Mouse (Mus musculus) MEL (cell line): Measurements from ENCODE around the gene Arhgap35. TPM values are rescaled to one million over a fixed set of nuclear protein-coding genes. Genes with fewer than 3 reads are reported as not detected.

Experiments
- DNase-seq: peaks from one replicate; pipeline ENCODE4 v3.0.0; 2011; ENCODE audit warnings: low read depth, low spot score
- H3K27ac ChIP-seq: 2 replicates; pipeline ENCODE4 v1.5.1; 2012; ENCODE audit warnings: low read depth, mild to moderate bottlenecking, control low read depth, low read length, moderate library complexity; ENCODE audit not compliant: control insufficient read depth
- H3K27me3 ChIP-seq, 2 experiments: fragments of 150-350 bp in 1 of 2; sonication (generic) in 1 of 2; 2 replicates each; pipeline ENCODE4 v1.6.1; 2012; ENCODE audit warnings: low read length in 2 of 2, mild to moderate bottlenecking in 2 of 2, improper control_type of control experiment in 1 of 2, moderate library complexity in 1 of 2; ENCODE audit not compliant: insufficient read depth in 2 of 2, control insufficient read depth in 1 of 2
- H3K36me3 ChIP-seq, 2 experiments: 2 replicates each; pipeline ENCODE4 v1.6.1; 2012 to 2014; ENCODE audit warnings: low read length in 2 of 2, improper control_type of control experiment in 1 of 2, inconsistent platforms in 1 of 2, mild to moderate bottlenecking in 1 of 2; ENCODE audit not compliant: insufficient read depth in 2 of 2, control insufficient read depth in 1 of 2
- H3K4me1 ChIP-seq, 2 experiments: fragments of 150-350 bp in 1 of 2; sonication (generic) in 1 of 2; 2 replicates each; pipeline ENCODE4 v1.6.1; 2012; ENCODE audit warnings: low read length in 2 of 2, improper control_type of control experiment in 1 of 2, mild to moderate bottlenecking in 1 of 2; ENCODE audit not compliant: insufficient read depth in 2 of 2, control insufficient read depth in 1 of 2
- H3K4me3 ChIP-seq, 2 experiments: fragments of 150-350 bp in 1 of 2; sonication (generic) in 1 of 2; 2 replicates each; pipeline ENCODE4 v1.5.1; 2012; ENCODE audit warnings: low read depth in 2 of 2, low read length in 2 of 2, mild to moderate bottlenecking in 2 of 2, moderate library complexity in 2 of 2, control low read depth in 1 of 2, improper control_type of control experiment in 1 of 2; ENCODE audit not compliant: control insufficient read depth in 1 of 2, insufficient read depth in 1 of 2
- H3K79me2 ChIP-seq: 2 replicates; pipeline ENCODE4 v1.6.1; 2012; ENCODE audit warnings: mild to moderate bottlenecking, low read length, moderate library complexity; ENCODE audit not compliant: control insufficient read depth, poor library complexity, insufficient read depth
- H3K9ac ChIP-seq: 2 replicates; pipeline ENCODE4 v1.6.1; 2012; ENCODE audit warnings: low read depth, mild to moderate bottlenecking, control low read depth, low read length, moderate library complexity; ENCODE audit not compliant: control insufficient read depth, poor library complexity, severe bottlenecking
- H3K9me3 ChIP-seq: fragments of 150-350 bp; sonication (generic); replicated peaks from 2 replicates; pipeline ENCODE4 v1.6.1; 2012; ENCODE audit warnings: mild to moderate bottlenecking, low read length, improper control_type of control experiment, moderate library complexity; ENCODE audit not compliant: insufficient read depth
- CHD1 ChIP-seq: IDR thresholded peaks from 2 replicates; pipeline ENCODE4 v1.6.1; 2012; ENCODE audit warnings: low read depth, mild to moderate bottlenecking, inconsistent platforms, low read length, improper control_type of control experiment
- CTCF ChIP-seq, 3 experiments: IDR thresholded peaks in 2 of 3; conservative IDR thresholded peaks in 1 of 3; 2 replicates each; pipeline ENCODE4 v1.5.1; 2011 to 2012; ENCODE audit warnings: low read length in 3 of 3, low read depth in 2 of 3, mild to moderate bottlenecking in 2 of 3, improper control_type of control experiment in 1 of 3, inconsistent platforms in 1 of 3, mixed read lengths in 1 of 3, moderate library complexity in 1 of 3; ENCODE audit not compliant: control insufficient read depth in 1 of 3, insufficient read depth in 1 of 3, poor library complexity in 1 of 3, severe bottlenecking in 1 of 3
- ELF1 ChIP-seq: IDR thresholded peaks from 2 replicates; pipeline ENCODE4 v1.6.1; 2014; ENCODE audit warnings: low read depth, mild to moderate bottlenecking, inconsistent platforms, low read length, improper control_type of control experiment, moderate library complexity
- EP300 ChIP-seq, 2 experiments: IDR thresholded peaks; 2 replicates each; pipeline ENCODE4 v1.6.1; 2011; ENCODE audit warnings: improper control_type of control experiment in 2 of 2, low read length in 2 of 2, low read depth in 1 of 2, mild to moderate bottlenecking in 1 of 2
- ETS1 ChIP-seq: IDR thresholded peaks from 2 replicates; pipeline ENCODE4 v1.6.1; 2012; ENCODE audit warnings: low read depth, mild to moderate bottlenecking, inconsistent platforms, low read length, improper control_type of control experiment, moderate library complexity
- GATA1 ChIP-seq: IDR thresholded peaks from 2 replicates; pipeline ENCODE4 v1.6.1; 2011; ENCODE audit warnings: low read depth, low read length, improper control_type of control experiment
- JUND ChIP-seq: IDR thresholded peaks from 2 replicates; pipeline ENCODE4 v1.6.1; 2011; ENCODE audit warnings: low read depth, mild to moderate bottlenecking, improper control_type of control experiment, low read length
- KAT2A ChIP-seq: conservative IDR thresholded peaks from 2 replicates; pipeline ENCODE4 v1.6.1; 2012; ENCODE audit warnings: low read depth, low read length, improper control_type of control experiment, inconsistent platforms
- MAFK ChIP-seq: IDR thresholded peaks from 2 replicates; pipeline ENCODE4 v1.6.1; 2011; ENCODE audit warnings: low read depth, mild to moderate bottlenecking, low read length, improper control_type of control experiment, borderline replicate concordance
- MEF2A ChIP-seq: IDR thresholded peaks from 2 replicates; pipeline ENCODE4 v1.6.1; 2014; ENCODE audit warnings: low read depth, mild to moderate bottlenecking, inconsistent platforms, low read length, improper control_type of control experiment; ENCODE audit not compliant: poor library complexity, insufficient replicate concordance, severe bottlenecking; ENCODE audit errors: extremely low read depth
- MXI1 ChIP-seq: IDR thresholded peaks from 2 replicates; pipeline ENCODE4 v1.6.1; 2011; ENCODE audit warnings: mild to moderate bottlenecking, low read depth, low read length, improper control_type of control experiment
- MYB ChIP-seq: IDR thresholded peaks from 2 replicates; pipeline ENCODE4 v1.6.1; 2011; ENCODE audit warnings: mild to moderate bottlenecking, low read depth, low read length, improper control_type of control experiment
- POLR2AphosphoS2 ChIP-seq: IDR thresholded peaks from 2 replicates; pipeline ENCODE4 v1.6.1; 2011; ENCODE audit warnings: low read length, improper control_type of control experiment
- RCOR1 ChIP-seq: IDR thresholded peaks from 2 replicates; pipeline ENCODE4 v1.6.1; 2012; ENCODE audit warnings: low read depth, mild to moderate bottlenecking, inconsistent platforms, low read length, improper control_type of control experiment
- SIN3A ChIP-seq: IDR thresholded peaks from 2 replicates; pipeline ENCODE4 v1.6.1; 2012; ENCODE audit warnings: low read length, improper control_type of control experiment, inconsistent platforms
- TCF12 ChIP-seq: IDR thresholded peaks from 2 replicates; pipeline ENCODE4 v1.6.1; 2014; ENCODE audit warnings: low read depth, mild to moderate bottlenecking, inconsistent platforms, low read length, improper control_type of control experiment, moderate library complexity
- UBTF ChIP-seq: IDR thresholded peaks from 2 replicates; pipeline ENCODE4 v1.6.1; 2012; ENCODE audit warnings: low read depth, mild to moderate bottlenecking, inconsistent platforms, low read length, improper control_type of control experiment, moderate library complexity, borderline replicate concordance; ENCODE audit not compliant: insufficient read depth
- USF2 ChIP-seq, 2 experiments: IDR thresholded peaks; 2 replicates each; pipeline ENCODE4 v1.6.1; 2011 to 2012; ENCODE audit warnings: improper control_type of control experiment in 2 of 2, low read length in 2 of 2, borderline replicate concordance in 1 of 2, inconsistent platforms in 1 of 2, low read depth in 1 of 2, mild to moderate bottlenecking in 1 of 2; ENCODE audit not compliant: insufficient read depth in 1 of 2
- ZC3H11A ChIP-seq: IDR thresholded peaks from 2 replicates; pipeline ENCODE4 v1.6.1; 2012; ENCODE audit warnings: low read depth, mild to moderate bottlenecking, inconsistent platforms, low read length, improper control_type of control experiment
- polyA plus RNA-seq, 2 experiments: library from polyadenylated mRNA; stranded (reverse) in 1 of 2; unstranded in 1 of 2; fragments of >175 nt in 1 of 2; fragments of >200 nt in 1 of 2; gene quantifications; 2 replicates each; pipeline versions ENCODE4 v1.2.1 to v1.2.4; 2012; ENCODE audit warnings: low replicate concordance in 2 of 2, low read depth in 1 of 2; ENCODE audit not compliant: insufficient read length in 2 of 2, insufficient read depth in 1 of 2, missing spikeins in 1 of 2
- total RNA-seq: library from RNA; depleted of rRNA; stranded (reverse); fragments of 300-350 nt; gene quantifications from 2 replicates; pipeline ENCODE4 v1.2.3, GENCODE M21; 2012

The Arhgap35 gene
- total and polyA plus RNA-seq, 3 experiments, result 7.4 to 13.4 TPM; not detected in 1

DNA sequence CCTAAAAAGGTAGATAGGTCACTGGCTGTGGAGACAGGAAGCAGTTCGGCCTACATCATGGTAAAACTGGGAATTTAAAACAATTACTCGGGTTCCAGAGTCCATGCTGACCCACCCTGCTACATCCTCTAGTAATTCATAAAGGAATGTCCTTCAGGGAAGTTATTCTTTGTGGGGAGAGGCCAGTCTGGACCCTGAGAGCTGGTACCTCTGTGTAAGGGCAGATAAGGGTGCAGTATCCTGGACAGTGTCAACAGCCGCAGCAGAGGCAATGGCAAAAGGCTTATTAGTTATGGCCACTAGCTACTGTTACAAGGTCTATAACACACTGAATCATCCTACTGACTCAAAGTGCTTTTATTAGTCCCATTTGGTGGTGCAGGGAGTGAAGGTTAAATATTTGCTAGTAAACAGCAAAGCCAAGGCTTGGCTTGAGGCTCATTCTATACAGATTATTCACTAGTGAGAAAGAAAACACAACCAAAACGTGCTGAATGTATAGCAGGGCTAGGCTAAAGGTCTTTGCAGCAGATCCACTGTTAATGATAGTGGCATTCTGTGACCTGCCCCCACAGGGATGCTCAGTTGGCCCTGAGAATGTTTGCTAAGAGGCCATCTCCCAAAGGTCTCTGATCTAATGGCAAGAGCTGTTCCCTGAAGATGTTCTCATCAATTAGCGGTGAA lies 77.4 kb downstream of the Arhgap35 start:
- no peaks in the 10 kb centered on the region for H3K9me3 ChIP-seq
- H3K4me3 ChIP-seq, result no peak overlapping the region
- H3K36me3 ChIP-seq, result no peaks in the 10 kb centered on the region
- DNase-seq, result no peak
- no peaks in the 10 kb centered on the region for H3K27me3 ChIP-seq
- no peaks in the 10 kb centered on the region for H3K4me1 ChIP-seq
- H3K79me2 ChIP-seq, result no peaks in the 10 kb centered on the region
- no peak for TF ChIP-seq UBTF
- TF ChIP-seq MYB, result no peak
- no peak for TF ChIP-seq ETS1
- TF ChIP-seq EP300 (IDR thresholded peaks at IDR 0.05; ENCODE audit: low read depth in 1 of 2, low read length in 2 of 2), result no peak
- TF ChIP-seq ZC3H11A, result no peak
- TF ChIP-seq USF2 (IDR thresholded peaks at IDR 0.05; ENCODE audit: borderline replicate concordance in 1 of 2, insufficient read depth in 1 of 2, low read depth in 1 of 2, low read length in 2 of 2), result no peak
- TF ChIP-seq MXI1, result no peak
- TF ChIP-seq MAFK, result no peak
- TF ChIP-seq MEF2A, result no peak
- no peak for TF ChIP-seq TCF12
- TF ChIP-seq CTCF (IDR thresholded peaks at IDR 0.05 in 2 of 3, conservative IDR thresholded peaks at IDR 0.05 in 1 of 3; ENCODE audit: control insufficient read depth in 1 of 3, insufficient read depth in 1 of 3, low read depth in 2 of 3, low read length in 3 of 3, poor library complexity in 1 of 3, severe bottlenecking in 1 of 3), result no peak
- no peak for TF ChIP-seq CHD1
- no peak for TF ChIP-seq RCOR1
- TF ChIP-seq, all 39 proteins: peak for 0
- no peak overlapping the region for H3K9ac ChIP-seq
- no peak overlapping the region for H3K27ac ChIP-seq

DNA sequence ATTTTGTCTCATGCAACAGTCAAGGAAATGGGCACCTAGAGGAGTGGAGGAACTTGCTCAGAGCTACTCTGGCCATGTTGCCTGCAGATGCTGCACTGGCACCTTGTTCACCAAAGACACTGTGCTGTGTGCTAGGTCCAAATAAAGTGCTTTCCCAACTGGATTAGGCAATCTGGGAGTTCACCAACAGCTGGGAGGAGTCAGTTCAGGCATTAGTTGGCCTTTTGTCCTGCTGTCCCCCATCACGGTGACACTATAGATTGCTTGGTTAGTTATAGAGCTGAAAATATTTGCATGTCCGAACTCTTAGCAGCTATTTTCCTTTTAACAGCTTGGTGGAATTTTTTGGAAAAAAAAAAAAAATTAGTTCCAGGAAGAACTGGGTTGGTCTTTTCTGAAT lies 88.8 kb downstream of the Arhgap35 start:
- Histone ChIP-seq H3K4me1 (no peaks in the 10 kb centered on the region), H3K36me3 (peaks cover 0 to 1% of the 10 kb centered on the region in 2 experiments; a peak in 1 of 4 replicates), H3K27me3 (no peaks in the 10 kb centered on the region), H3K9me3 (no peaks in the 10 kb centered on the region), H3K79me2 (no peaks in the 10 kb centered on the region), H3K4me3 (no peak overlapping the region), H3K9ac (no peak overlapping the region), H3K27ac (no peak overlapping the region)
- TF ChIP-seq MEF2A, result no peak
- no peak for TF ChIP-seq SIN3A
- no peak for TF ChIP-seq ELF1
- TF ChIP-seq EP300 (IDR thresholded peaks at IDR 0.05; ENCODE audit: low read depth in 1 of 2, low read length in 2 of 2), result no peak
- no peak for TF ChIP-seq KAT2A
- no peak for TF ChIP-seq POLR2AphosphoS2
- no peak for TF ChIP-seq JUND
- no peak for TF ChIP-seq GATA1
- DNase-seq, result no peak
